Mouse (Mus musculus) myocyte (in vitro differentiated cells): ENCODE measurements around the gene Znrd1as. TPM values are rescaled to one million over a fixed set of nuclear protein-coding genes. Genes with fewer than 3 reads are reported as not detected.

Experiments
- H3K27me3 ChIP-seq: one replicate; pipeline ENCODE4 v1.6.1; 2011; ENCODE audit not compliant: control insufficient read depth, insufficient read depth, insufficient read length
- H3K36me3 ChIP-seq: one replicate; pipeline ENCODE4 v1.6.1; 2011; ENCODE audit not compliant: control insufficient read depth, insufficient read depth
- H3K4me2 ChIP-seq: one replicate; pipeline ENCODE4 v1.6.1; 2011; ENCODE audit warnings: low read depth, control low read depth
- H3K4me3 ChIP-seq: one replicate; pipeline ENCODE4 v1.5.1; 2011; ENCODE audit warnings: mild to moderate bottlenecking, control low read depth, moderate library complexity
- H3K79me2 ChIP-seq: one replicate; pipeline ENCODE4 v1.6.1; 2011; ENCODE audit not compliant: control insufficient read depth, insufficient read depth
- H3ac ChIP-seq: one replicate; pipeline ENCODE4 v1.6.1; 2011; ENCODE audit not compliant: control insufficient read depth, insufficient read length
- CEBPB ChIP-seq: IDR thresholded peaks from 2 replicates; pipeline ENCODE4 v1.6.1; 2011; ENCODE audit warnings: mild to moderate bottlenecking, moderate library complexity; ENCODE audit not compliant: poor library complexity, insufficient read depth, severe bottlenecking
- E2F4 ChIP-seq: IDR thresholded peaks from one replicate; pipeline ENCODE4 v1.6.1; 2011; ENCODE audit warnings: mild to moderate bottlenecking, control low read depth, moderate library complexity; ENCODE audit not compliant: insufficient read depth
- MAX ChIP-seq: IDR thresholded peaks from one replicate; pipeline ENCODE4 v1.6.1; 2011; ENCODE audit warnings: low read depth, mild to moderate bottlenecking, control low read depth
- MYOD1 ChIP-seq, 3 experiments: IDR thresholded peaks; one replicate each; pipeline ENCODE4 v1.6.1; 2011; ENCODE audit warnings: control low read depth in 2 of 3, low read depth in 2 of 3, mild to moderate bottlenecking in 2 of 3, moderate library complexity in 1 of 3; ENCODE audit not compliant: insufficient read length in 2 of 3, control insufficient read depth in 1 of 3
- MYOG ChIP-seq, 3 experiments: IDR thresholded peaks; one replicate each; pipeline ENCODE4 v1.6.1; 2011; ENCODE audit warnings: control low read depth in 2 of 3, low read depth in 2 of 3, mild to moderate bottlenecking in 2 of 3; ENCODE audit not compliant: insufficient read length in 2 of 3, control insufficient read depth in 1 of 3, insufficient read depth in 1 of 3
- POLR2A ChIP-seq: IDR thresholded peaks from one replicate; pipeline ENCODE4 v1.6.1; 2011; ENCODE audit warnings: low read depth, mild to moderate bottlenecking, control low read depth, moderate library complexity; ENCODE audit not compliant: insufficient read length
- POLR2AphosphoS2 ChIP-seq: IDR thresholded peaks from one replicate; pipeline ENCODE4 v1.6.1; 2011; ENCODE audit warnings: low read depth, control low read depth; ENCODE audit not compliant: insufficient read length
- REST ChIP-seq: IDR thresholded peaks from one replicate; pipeline ENCODE4 v1.6.1; 2011; ENCODE audit warnings: mild to moderate bottlenecking, control low read depth, moderate library complexity; ENCODE audit not compliant: insufficient read depth, insufficient read length
- SRF ChIP-seq: IDR thresholded peaks from one replicate; pipeline ENCODE4 v1.6.1; 2011; ENCODE audit warnings: low read depth; ENCODE audit not compliant: control insufficient read depth, insufficient read length
- TCF12 ChIP-seq: IDR thresholded peaks from one replicate; pipeline ENCODE4 v1.6.1; 2011; ENCODE audit warnings: mild to moderate bottlenecking, control low read depth; ENCODE audit not compliant: poor library complexity, insufficient read depth, severe bottlenecking
- TCF3 ChIP-seq: IDR thresholded peaks from one replicate; pipeline ENCODE4 v1.6.1; 2011; ENCODE audit warnings: low read depth, control low read depth; ENCODE audit not compliant: insufficient read length
- USF1 ChIP-seq: IDR thresholded peaks from one replicate; pipeline ENCODE4 v1.6.1; 2011; ENCODE audit warnings: low read depth, mild to moderate bottlenecking, control low read depth, moderate library complexity
- polyA plus RNA-seq: library from polyadenylated mRNA; unstranded; fragments of >200 nt; fragmentation: generic; extraction: Trizol; gene quantifications from one replicate; pipeline ENCODE4 v1.2.1, GENCODE M21; 2012; ENCODE audit warnings: missing spikeins

The Znrd1as gene
- polyA plus RNA-seq, 1 experiment = 6.1 TPM

DNA sequence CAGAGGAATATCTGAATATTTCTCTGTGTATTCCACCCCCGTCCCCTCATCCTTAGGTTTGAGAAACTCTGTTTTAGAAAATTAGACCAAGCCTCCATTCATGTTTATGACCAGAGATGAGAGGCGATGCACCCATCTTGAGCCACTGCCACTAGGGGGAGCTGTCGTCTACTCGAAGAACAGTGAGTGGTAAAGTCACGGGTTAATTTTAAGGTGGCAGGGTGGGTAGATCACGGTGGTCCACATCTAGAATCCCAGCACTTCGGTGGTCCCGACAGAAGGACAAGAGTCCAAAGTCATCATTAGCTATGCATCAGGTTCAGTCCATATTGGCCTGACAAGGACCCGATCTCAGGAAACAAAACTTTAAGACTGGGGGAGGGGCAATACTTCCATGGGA lies 43.3 kb upstream of the Znrd1as start:
- no peak overlapping the region for H3K4me2 ChIP-seq
- peaks cover 11% of the 10 kb centered on the region for H3K27me3 ChIP-seq
- no peak for TF ChIP-seq MYOD1 (IDR thresholded peaks at IDR 0.05; ENCODE audit: control insufficient read depth in 1 of 3, insufficient read length in 2 of 3, low read depth in 2 of 3)
- no peak for TF ChIP-seq TCF12
- TF ChIP-seq POLR2AphosphoS2 = no peak
- no peak for TF ChIP-seq CEBPB
- no peak for TF ChIP-seq POLR2A
- TF ChIP-seq MAX = no peak
- TF ChIP-seq USF1 = no peak
- no peak for TF ChIP-seq MYOG (IDR thresholded peaks at IDR 0.05; ENCODE audit: control insufficient read depth in 1 of 3, insufficient read depth in 1 of 3, insufficient read length in 2 of 3, low read depth in 2 of 3)
- no peak for TF ChIP-seq E2F4
- no peak for TF ChIP-seq TCF3
- TF ChIP-seq SRF = no peak
- TF ChIP-seq REST = no peak
- H3ac ChIP-seq = no peak overlapping the region
- no peaks in the 10 kb centered on the region for H3K79me2 ChIP-seq
- no peak overlapping the region for H3K4me3 ChIP-seq
- no peaks in the 10 kb centered on the region for H3K36me3 ChIP-seq

- H3K4me3 ChIP-seq = no peak overlapping the region
- TF ChIP-seq REST = no peak
- no peak for TF ChIP-seq USF1
- no peak for TF ChIP-seq TCF3
- no peak for TF ChIP-seq POLR2A
- peak in 2 of 3 experiments; percentile 49 to 84 for TF ChIP-seq MYOD1 (IDR thresholded peaks at IDR 0.05; ENCODE audit: control insufficient read depth in 1 of 3, insufficient read length in 2 of 3, low read depth in 2 of 3)
- peak in 2 of 3 experiments; percentile 65 to 80 for TF ChIP-seq MYOG (IDR thresholded peaks at IDR 0.05; ENCODE audit: control insufficient read depth in 1 of 3, insufficient read depth in 1 of 3, insufficient read length in 2 of 3, low read depth in 2 of 3)
- no peaks in the 10 kb centered on the region for H3K79me2 ChIP-seq
Measured at GRCm38 (mm10) chr17:36920239-36920638, 38.2 kb upstream of the Znrd1as start.

GRCm38 (mm10) chr17:36922715-36923114 lies 35.7 kb upstream of the Znrd1as start:
- no peak overlapping the region for H3K4me3 ChIP-seq
- no peaks in the 10 kb centered on the region for H3K79me2 ChIP-seq
- no peaks in the 10 kb centered on the region for H3K27me3 ChIP-seq
- H3ac ChIP-seq = no peak overlapping the region
- H3K36me3 ChIP-seq = no peaks in the 10 kb centered on the region
- TF ChIP-seq TCF3 (no peak), MAX (no peak), E2F4 (no peak), SRF (no peak), POLR2A (no peak), TCF12 (no peak), MYOG (IDR thresholded peaks at IDR 0.05; ENCODE audit: control insufficient read depth in 1 of 3, insufficient read depth in 1 of 3, insufficient read length in 2 of 3, low read depth in 2 of 3) (no peak)
- no peak overlapping the region for H3K4me2 ChIP-seq

More at GRCm38 (mm10) chr17:36920239-36920638, 38.2 kb upstream of the Znrd1as start:
- Histone ChIP-seq H3K27me3 (no peaks in the 10 kb centered on the region), H3K4me2 (peak overlapping the region; percentile 46), H3ac (no peak overlapping the region), H3K36me3 (no peaks in the 10 kb centered on the region)

DNA sequence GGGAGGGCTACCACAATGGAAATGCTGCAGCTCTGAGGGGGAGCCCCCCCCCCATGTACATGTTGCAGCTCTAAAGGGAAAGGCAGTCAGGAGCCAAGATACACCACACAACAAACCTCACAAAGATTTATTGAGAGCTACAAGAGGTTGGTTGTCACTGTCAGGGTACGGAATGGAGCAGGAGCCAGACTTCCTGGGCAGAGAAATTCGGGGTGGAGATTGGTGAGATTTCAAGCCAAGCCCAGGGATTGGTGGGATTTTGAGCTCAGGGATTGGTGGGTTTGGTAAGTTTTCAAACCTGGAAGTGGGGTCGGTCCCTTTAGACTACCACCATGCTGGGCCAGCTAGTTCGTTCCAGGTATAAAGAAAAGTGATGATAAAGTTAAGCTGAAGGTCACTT lies 34.9 kb upstream of the Znrd1as start:
- no peak overlapping the region for H3K4me3 ChIP-seq
- TF ChIP-seq REST (no peak), POLR2A (no peak), MAX (no peak), POLR2AphosphoS2 (no peak), MYOD1 (IDR thresholded peaks at IDR 0.05; ENCODE audit: control insufficient read depth in 1 of 3, insufficient read length in 2 of 3, low read depth in 2 of 3) (no peak), E2F4 (no peak), SRF (no peak)
- H3K36me3 ChIP-seq = no peaks in the 10 kb centered on the region
- H3K79me2 ChIP-seq = no peaks in the 10 kb centered on the region
- H3K4me2 ChIP-seq = no peak overlapping the region
- H3ac ChIP-seq = no peak overlapping the region
- no peaks in the 10 kb centered on the region for H3K27me3 ChIP-seq

DNA sequence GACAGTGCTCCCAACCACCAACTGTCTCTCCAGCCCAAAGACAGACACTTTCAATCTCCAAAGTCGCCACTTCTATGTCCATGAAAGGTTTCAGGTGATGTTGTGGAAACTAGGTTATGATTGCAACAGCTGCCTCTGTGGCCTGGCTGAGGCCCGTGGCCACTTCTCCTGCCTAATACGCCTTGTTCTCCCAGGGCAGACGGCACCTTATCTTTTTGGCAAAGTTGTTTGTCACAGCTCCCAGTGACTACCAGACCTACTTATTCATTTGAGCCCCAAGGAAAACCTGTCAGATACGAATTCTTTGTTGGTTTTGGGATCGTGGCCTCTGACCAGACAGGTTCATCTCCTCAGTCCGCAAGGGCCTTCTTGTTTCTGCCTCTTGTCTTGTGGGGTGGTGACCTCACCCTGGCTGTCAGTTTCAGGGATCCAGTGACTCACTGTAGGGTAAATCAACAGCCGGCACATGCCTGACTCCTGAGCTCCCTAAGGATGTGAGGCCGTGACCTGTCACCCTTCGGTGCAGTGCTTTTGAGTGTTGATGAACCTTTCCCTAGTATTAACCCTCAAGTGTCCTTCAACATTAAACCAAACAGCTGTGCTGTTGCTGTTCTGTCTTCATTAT lies 30.8 kb upstream of the Znrd1as start:
- H3K27me3 ChIP-seq = no peaks in the 10 kb centered on the region
- no peaks in the 10 kb centered on the region for H3K36me3 ChIP-seq
- TF ChIP-seq MAX = no peak
- TF ChIP-seq SRF = no peak
- no peak for TF ChIP-seq MYOG (IDR thresholded peaks at IDR 0.05; ENCODE audit: control insufficient read depth in 1 of 3, insufficient read depth in 1 of 3, insufficient read length in 2 of 3, low read depth in 2 of 3)
- TF ChIP-seq E2F4 = no peak
- TF ChIP-seq POLR2A = no peak
- TF ChIP-seq MYOD1 (IDR thresholded peaks at IDR 0.05; ENCODE audit: control insufficient read depth in 1 of 3, insufficient read length in 2 of 3, low read depth in 2 of 3) = no peak
- TF ChIP-seq TCF3 = no peak
- TF ChIP-seq CEBPB = no peak
- TF ChIP-seq TCF12 = no peak
- TF ChIP-seq USF1 = no peak
- no peak overlapping the region for H3K4me2 ChIP-seq
- no peak overlapping the region for H3K4me3 ChIP-seq
- H3ac ChIP-seq = no peak overlapping the region
- H3K79me2 ChIP-seq = no peaks in the 10 kb centered on the region
